Mouse (Mus musculus): ENCODE results near the gene Fitm1. TPM values are rescaled to one million over a fixed set of nuclear protein-coding genes. Genes with fewer than 3 reads are reported as not detected.

Gene Fitm1
- polyA plus RNA-seq, 1 experiment from 2014 or later = 1.0 TPM

DNA sequence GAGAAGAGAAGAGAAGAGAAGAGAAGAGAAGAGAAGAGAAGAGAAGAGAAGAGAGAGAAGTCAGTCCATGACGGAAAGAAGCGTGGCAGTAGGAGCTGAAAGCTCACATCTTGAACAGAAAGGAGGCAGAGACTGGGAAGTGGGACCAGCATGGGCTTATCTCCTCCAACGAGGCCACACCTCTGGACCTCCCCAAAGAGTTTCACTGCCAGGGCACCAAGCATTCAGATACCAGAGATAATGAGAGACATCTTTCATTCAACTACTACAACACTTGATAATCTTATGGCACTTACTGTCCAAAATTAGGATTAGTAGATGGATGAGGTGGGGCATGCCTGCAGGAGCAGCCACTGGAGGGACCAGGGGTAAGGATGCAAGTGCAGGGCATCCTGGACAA is 19.6 kb upstream of the Fitm1 start:
- WGBS = 79% methylated on average over 3 of the region's 3 CpGs
- H3K9me3 ChIP-seq = no peaks in the 10 kb centered on the region
- H3K9ac ChIP-seq = no peak overlapping the region
- H3K4me2 ChIP-seq = no peak overlapping the region
- H3K27ac ChIP-seq (replicated peaks) = no peak overlapping the region
- H3K27me3 ChIP-seq = no peaks in the 10 kb centered on the region
- H3K4me3 ChIP-seq = no peak overlapping the region
- no peak for ATAC-seq (ENCODE audit: low read depth)
- H3K36me3 ChIP-seq = no peaks in the 10 kb centered on the region
- peaks cover 8% of the 10 kb centered on the region for H3K4me1 ChIP-seq (replicated peaks)

DNA sequence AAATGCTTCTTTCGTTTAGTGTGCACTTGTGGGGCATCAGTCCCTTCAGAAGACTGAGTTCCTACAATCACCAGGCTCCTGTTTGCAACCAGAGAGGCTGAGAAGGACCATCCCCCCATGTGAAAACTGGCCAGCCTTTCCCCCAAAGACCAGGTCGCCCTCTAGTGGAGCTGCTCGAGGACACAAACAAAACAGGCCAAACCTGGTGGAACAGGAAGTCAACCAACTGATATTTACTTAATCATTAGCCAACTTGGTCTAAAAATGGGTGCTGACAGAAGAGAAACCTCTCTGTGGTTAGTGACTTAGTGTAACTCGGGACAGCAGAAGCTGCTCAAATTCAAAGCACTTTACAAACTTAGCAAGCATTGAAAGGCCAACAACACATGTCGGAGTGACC is 18.4 kb upstream of the Fitm1 start:
- Histone ChIP-seq H3K9ac (no peak overlapping the region), H3K9me3 (no peaks in the 10 kb centered on the region), H3K4me1 (replicated peaks) (peaks cover 19% of the 10 kb centered on the region), H3K4me2 (no peak overlapping the region), H3K4me3 (no peak overlapping the region), H3K27me3 (no peaks in the 10 kb centered on the region), H3K27ac (replicated peaks) (no peak overlapping the region), H3K36me3 (no peaks in the 10 kb centered on the region)
- ATAC-seq (ENCODE audit: low read depth) = no peak
- WGBS = 28% methylated on average over 5 of the region's 5 CpGs

DNA sequence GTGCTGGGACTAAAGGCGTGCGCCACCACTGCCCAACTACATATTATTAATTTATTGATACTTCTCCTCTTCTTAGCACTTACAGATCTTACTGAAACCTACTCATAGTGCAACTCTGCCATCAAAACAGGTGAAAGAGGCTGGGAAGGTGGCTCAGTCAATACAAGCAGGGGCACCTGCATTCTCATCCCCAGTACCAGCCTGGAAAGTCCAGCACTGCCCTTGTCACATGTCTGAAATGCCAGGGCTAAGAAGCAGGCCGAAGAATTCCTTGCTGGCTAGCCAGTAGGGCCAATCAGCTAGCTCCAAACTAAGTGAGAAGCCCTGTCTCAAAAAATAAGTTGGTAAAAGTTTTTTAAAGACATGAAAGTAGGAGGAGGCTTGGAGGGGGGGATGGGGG is 17.8 kb upstream of the Fitm1 start:
- Histone ChIP-seq H3K4me1 (replicated peaks) (peaks cover 25% of the 10 kb centered on the region), H3K4me3 (no peak overlapping the region), H3K27ac (replicated peaks) (no peak overlapping the region), H3K9me3 (no peaks in the 10 kb centered on the region), H3K36me3 (0 out of 2 replicates have a peak, but pooled peaks cover 1% of the 10 kb centered on the region), H3K4me2 (no peak overlapping the region), H3K27me3 (no peaks in the 10 kb centered on the region), H3K9ac (no peak overlapping the region)
- ATAC-seq (ENCODE audit: low read depth) = no peak
- WGBS = 92% methylated on average over 3 of the region's 3 CpGs

DNA sequence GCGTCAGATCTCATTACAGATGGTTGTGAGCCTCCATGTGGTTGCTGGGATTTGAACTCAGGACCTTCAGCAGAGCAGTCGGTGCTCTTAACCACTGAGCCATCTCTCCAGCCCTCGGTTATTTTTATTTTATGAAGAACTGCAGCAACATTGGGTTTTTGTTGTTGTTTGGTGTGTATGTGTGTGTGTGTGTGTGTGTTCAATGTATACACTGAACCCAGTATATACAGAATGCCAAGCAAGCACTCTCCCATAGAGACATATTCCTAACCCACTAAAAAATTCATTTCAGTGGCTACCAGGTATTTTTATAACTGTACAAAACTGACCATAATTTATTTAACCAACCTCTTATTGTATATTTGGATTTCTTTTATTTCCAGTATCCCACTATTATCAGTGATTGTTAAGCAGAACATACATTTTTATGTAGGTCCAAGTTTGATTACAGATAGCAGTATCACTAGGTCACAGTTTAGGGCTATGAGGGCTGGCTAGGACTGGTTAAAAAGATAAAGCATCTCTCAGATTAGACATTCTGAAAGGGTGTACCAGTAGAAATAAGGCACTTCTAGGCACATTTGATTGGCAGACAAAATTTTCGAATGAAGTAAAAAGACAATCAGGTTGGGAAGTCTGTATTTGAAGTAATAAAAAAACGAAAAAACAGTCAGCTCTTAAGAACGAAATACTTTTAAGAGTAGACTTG is 16.5 kb upstream of the Fitm1 start:
- Histone ChIP-seq H3K9me3 (no peaks in the 10 kb centered on the region), H3K4me3 (peak overlapping the region; percentile 55), H3K4me1 (replicated peaks) (peaks cover 28% of the 10 kb centered on the region), H3K4me2 (peak overlapping the region; percentile 90), H3K27ac (replicated peaks) (peak overlapping the region; percentile 98), H3K9ac (peak overlapping the region; percentile 86; the same call in 1 of the 2 replicates), H3K36me3 (peaks cover 13% of the 10 kb centered on the region), H3K27me3 (no peaks in the 10 kb centered on the region)
- no peak for ATAC-seq (ENCODE audit: low read depth)
- WGBS = 59% methylated on average over 6 of the region's 6 CpGs

DNA sequence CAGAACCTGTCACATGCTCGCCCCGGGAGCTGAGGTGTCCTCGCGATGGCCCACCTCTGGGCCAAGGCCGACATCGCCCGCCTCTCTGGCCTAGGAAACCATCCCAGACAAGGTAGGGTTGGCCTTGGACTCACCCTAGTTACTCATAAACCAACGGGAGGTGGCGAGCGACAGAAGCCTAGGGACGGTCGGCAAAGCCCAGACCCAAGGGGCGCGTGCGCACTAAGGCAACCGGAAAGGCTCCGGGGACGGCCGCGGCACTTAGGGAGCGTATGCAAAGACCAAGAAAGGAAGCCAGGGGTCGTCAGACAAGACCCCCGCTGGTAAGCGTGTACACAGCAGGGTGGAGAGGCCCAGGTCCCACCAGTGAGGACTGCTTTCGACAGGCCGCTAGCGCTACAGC is 15.6 kb upstream of the Fitm1 start, which contains the start of gene Dcaf11:
Gene Dcaf11, plus strand, starts transcription at position 208 of the 403 bp plus-strand sequence.
- H3K4me3 ChIP-seq = peak within 1 kb of the TSS; percentile 55
- H3K27ac ChIP-seq (replicated peaks) = peak within 1 kb of the TSS; percentile 98
- no peaks in the 10 kb centered on the region for H3K9me3 ChIP-seq
- peaks cover 22% of the 10 kb centered on the region for H3K36me3 ChIP-seq
- peak; percentile 83 for ATAC-seq (ENCODE audit: low read depth)
- under 1% methylated on average over 27 of the region's 27 CpGs for WGBS
- H3K4me1 ChIP-seq (replicated peaks) = peaks cover 28% of the 10 kb centered on the region
- H3K9ac ChIP-seq = peak within 1 kb of the TSS; percentile 86
- H3K27me3 ChIP-seq = no peaks in the 10 kb centered on the region
- peak within 1 kb of the TSS; percentile 90 for H3K4me2 ChIP-seq

DNA sequence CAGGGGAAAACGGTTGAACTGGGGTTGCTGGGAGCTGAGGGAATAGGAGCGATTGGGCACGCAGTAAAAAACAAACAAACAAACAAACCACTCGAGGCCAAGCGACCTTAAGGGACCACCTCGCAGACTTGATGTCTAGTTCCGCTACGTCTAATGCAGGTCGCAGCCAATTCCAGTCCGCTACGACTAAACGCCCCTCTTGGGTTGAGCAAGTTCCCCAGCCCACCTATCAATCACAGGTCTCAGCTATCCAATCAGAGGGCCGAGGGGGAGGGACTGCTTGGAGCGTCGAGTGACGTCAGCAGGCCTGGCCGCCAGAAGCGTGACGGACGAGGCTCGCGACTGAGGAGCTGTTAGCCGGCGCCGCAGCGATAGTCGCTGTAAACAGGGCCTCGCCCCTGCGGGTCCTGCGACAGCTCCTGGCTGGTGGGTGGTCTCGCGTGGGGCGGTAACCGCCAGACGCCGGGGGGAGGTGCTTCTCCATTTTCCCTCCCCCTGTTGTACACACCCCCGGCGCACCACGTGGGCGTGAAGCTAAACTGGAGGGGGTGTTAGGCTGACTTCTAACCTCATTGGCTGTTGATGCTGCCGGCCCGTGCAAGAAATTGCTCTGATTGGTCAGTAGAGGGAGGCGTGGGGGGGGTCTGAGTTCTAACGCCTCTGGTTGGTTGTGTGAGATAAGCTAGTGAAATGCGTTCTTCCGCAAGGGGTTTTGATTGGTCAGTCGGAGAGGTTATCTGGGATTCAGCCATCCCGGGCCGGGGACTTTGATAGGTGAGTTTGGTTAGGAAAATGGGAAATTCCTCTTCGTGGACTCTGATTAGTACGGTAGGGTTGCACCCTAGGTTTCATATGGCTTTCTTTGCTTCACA is 15.0 kb upstream of the Fitm1 start, which contains the start of gene A730061H03Rik:
Gene A730061H03Rik, minus strand, starts transcription at position 205 of the 872 bp plus-strand sequence.
- H3K4me2 ChIP-seq = peak within 1 kb of the TSS; percentile 90
- H3K36me3 ChIP-seq = peaks cover 29% of the 10 kb centered on the region
- H3K4me3 ChIP-seq = peak within 1 kb of the TSS; percentile 55
- peak within 1 kb of the TSS; percentile 98 for H3K27ac ChIP-seq (replicated peaks)
- peaks cover 28% of the 10 kb centered on the region for H3K4me1 ChIP-seq (replicated peaks)
- H3K9ac ChIP-seq = peak within 1 kb of the TSS; percentile 86
- WGBS = under 1% methylated on average over 51 of the region's 51 CpGs
- peak; percentile 98 for ATAC-seq (ENCODE audit: low read depth)
- H3K9me3 ChIP-seq = no peaks in the 10 kb centered on the region
- no peaks in the 10 kb centered on the region for H3K27me3 ChIP-seq

DNA sequence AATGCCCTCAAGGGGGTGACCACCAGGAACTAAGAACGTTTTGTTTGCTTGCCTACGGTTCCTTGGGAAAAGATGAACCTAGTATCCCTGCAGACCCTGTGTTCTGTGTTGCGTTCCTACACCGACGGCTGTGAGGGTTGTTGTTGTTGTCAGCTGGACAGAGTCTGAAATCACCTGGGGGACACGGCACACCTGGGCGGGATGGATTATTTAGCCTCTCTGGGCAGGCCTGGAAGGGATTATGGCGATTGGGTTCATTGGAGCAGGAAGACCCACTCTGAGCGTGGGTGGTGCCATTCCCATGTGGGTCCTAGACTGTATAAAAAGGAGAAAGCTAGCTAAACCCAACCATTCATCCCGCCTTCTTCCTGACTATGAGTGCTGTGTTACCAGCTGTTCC is 13.6 kb upstream of the Fitm1 start:
- Histone ChIP-seq H3K36me3 (peaks cover 43% of the 10 kb centered on the region), H3K9me3 (no peaks in the 10 kb centered on the region), H3K9ac (0 out of 2 replicates have a peak overlapping the region, but pooled peaks have one; percentile 78), H3K4me2 (peak overlapping the region; percentile 90), H3K27me3 (no peaks in the 10 kb centered on the region), H3K4me1 (replicated peaks) (peaks cover 28% of the 10 kb centered on the region), H3K27ac (replicated peaks) (no peak overlapping the region), H3K4me3 (peak overlapping the region; percentile 55)
- ATAC-seq (ENCODE audit: low read depth) = no peak
- WGBS = 86% methylated on average over 10 of the region's 10 CpGs

DNA sequence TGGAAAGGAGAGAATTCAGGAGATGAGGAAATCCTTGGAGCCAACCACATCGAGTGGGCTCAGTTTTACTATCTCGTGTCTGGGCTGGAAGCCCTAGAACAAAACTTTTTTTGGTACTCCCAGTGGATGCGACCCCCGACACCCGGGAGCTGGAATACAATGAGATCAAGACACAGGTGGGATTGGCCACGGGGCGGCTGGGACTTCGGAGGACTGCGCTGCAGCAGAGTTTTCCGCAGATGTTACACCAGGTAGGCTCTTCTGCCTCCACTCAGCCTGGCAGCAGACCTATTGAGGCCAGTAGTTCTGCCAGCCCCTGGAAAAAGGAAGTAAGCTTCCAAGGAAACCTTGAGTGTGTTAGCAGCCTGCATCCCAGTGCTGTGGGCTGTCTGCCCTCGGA is 12.2 kb upstream of the Fitm1 start:
- H3K9me3 ChIP-seq = no peaks in the 10 kb centered on the region
- H3K4me1 ChIP-seq (replicated peaks) = peaks cover 28% of the 10 kb centered on the region
- 90% methylated on average over 11 of the region's 11 CpGs for WGBS
- no peak overlapping the region for H3K4me2 ChIP-seq
- ATAC-seq (ENCODE audit: low read depth) = no peak
- peaks cover 57% of the 10 kb centered on the region for H3K36me3 ChIP-seq
- H3K27ac ChIP-seq (replicated peaks) = no peak overlapping the region
- H3K4me3 ChIP-seq = no peak overlapping the region
- H3K27me3 ChIP-seq = no peaks in the 10 kb centered on the region
- no peak overlapping the region for H3K9ac ChIP-seq

DNA sequence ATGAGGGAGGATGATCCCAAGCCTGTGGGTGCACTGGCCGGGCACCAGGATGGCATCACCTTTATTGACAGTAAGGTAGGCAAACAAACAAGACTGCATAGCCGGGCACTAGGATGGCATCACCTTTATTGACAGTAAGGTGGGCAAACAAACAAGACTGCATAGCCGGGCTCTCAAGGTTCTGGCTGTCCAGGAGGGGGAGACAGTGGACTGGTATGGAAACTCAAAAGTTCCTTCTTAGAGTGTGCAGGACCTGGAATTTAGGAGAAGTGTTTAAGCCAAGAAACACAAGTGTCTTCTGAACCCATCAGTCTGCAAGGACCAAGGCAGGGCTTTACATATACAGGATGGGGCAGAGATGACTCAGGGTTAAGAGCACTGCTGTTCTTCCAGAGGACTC is 9.7 kb upstream of the Fitm1 start:
- H3K27ac ChIP-seq (replicated peaks) = no peak overlapping the region
- H3K4me2 ChIP-seq = no peak overlapping the region
- 84% methylated on average over 3 of the region's 3 CpGs for WGBS
- no peak for ATAC-seq (ENCODE audit: low read depth)
- no peak overlapping the region for H3K4me3 ChIP-seq
- H3K36me3 ChIP-seq = peaks cover 82% of the 10 kb centered on the region
- H3K9ac ChIP-seq = no peak overlapping the region
- peaks cover 19% of the 10 kb centered on the region for H3K4me1 ChIP-seq (replicated peaks)
- no peaks in the 10 kb centered on the region for H3K27me3 ChIP-seq
- no peaks in the 10 kb centered on the region for H3K9me3 ChIP-seq

DNA sequence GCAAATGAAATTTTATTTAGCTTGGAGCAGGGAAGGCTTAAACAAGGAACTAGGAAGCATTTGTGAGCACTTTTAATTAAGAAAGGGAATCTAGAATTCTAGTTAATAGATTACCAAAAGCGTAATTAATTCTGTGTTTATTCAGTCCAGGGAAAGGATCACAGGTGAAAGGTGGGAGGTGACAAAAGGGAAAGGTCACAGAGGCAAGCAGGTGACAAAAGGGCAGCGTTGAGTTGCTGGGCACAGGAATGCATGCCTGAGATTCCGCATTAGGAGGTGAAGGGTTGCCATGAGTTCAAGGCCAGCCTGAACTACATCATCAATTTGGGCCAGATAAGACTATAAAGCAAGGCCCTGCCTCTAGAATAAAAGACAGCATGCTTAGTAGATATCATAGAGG is 7.9 kb upstream of the Fitm1 start:
- Histone ChIP-seq H3K9ac (no peak overlapping the region), H3K27ac (replicated peaks) (no peak overlapping the region), H3K27me3 (no peaks in the 10 kb centered on the region), H3K36me3 (peaks cover 84% of the 10 kb centered on the region), H3K4me3 (no peak overlapping the region), H3K4me2 (no peak overlapping the region), H3K9me3 (no peaks in the 10 kb centered on the region), H3K4me1 (replicated peaks) (peaks cover 3% of the 10 kb centered on the region; the same call in 1 of the 2 replicates)
- ATAC-seq (ENCODE audit: low read depth) = no peak
- 91% methylated on average over 3 of the region's 3 CpGs for WGBS

DNA sequence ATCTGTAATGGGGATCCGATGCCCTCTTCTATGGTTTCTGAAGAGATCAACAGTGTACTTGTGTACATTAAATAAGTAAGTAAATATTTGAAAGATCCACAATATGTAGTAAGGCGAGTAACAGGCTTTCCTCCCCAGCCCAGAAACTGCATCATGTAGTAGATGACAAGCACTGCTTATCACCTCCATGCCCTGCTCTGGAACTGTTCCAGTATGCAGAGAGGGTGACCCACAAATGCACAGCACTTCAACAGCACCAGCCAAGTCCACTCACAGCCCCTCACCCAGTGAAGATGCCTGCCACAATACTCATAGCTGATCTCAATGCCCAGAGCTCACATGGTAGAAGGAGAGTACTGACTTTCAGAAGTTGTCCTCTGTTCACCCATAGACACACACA is 4.8 kb upstream of the Fitm1 start:
- Histone ChIP-seq H3K36me3 (peaks cover 54% of the 10 kb centered on the region), H3K4me1 (replicated peaks) (no peaks in the 10 kb centered on the region), H3K27me3 (no peaks in the 10 kb centered on the region), H3K9ac (no peak overlapping the region), H3K4me3 (no peak overlapping the region), H3K9me3 (no peaks in the 10 kb centered on the region), H3K4me2 (no peak overlapping the region), H3K27ac (replicated peaks) (no peak overlapping the region)
- no peak for ATAC-seq (ENCODE audit: low read depth)
- WGBS = 89% methylated on average over 2 of the region's 2 CpGs

DNA sequence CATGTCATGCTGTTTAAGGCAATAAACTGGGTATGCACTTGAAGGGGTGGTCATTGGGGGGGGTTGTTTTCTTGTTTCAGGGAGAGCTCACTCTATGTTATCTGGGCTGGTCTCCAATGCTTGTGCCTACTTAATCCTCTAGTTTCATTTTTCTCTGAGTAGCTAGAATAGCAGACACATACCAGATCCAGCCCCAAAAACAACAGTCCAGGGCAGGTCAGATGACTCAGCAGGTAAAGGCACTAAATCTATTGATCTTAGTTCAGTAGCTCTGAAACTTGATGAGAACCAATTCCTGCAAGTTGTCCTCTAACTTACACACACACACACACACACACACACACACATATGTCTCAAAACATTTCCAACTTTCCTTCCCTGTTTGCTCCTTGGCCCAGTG is 3.7 kb upstream of the Fitm1 start:
- ATAC-seq (ENCODE audit: low read depth) = no peak
- H3K36me3 ChIP-seq = peaks cover 42% of the 10 kb centered on the region
- no peak overlapping the region for H3K9ac ChIP-seq
- no peaks in the 10 kb centered on the region for H3K4me1 ChIP-seq (replicated peaks)
- H3K27me3 ChIP-seq = no peaks in the 10 kb centered on the region
- H3K4me2 ChIP-seq = no peak overlapping the region
- H3K9me3 ChIP-seq = no peaks in the 10 kb centered on the region
- no peak overlapping the region for H3K27ac ChIP-seq (replicated peaks)
- H3K4me3 ChIP-seq = no peak overlapping the region

Data from neural tube, embryonic 13.5 days (tissue).